Mouse (Mus musculus): ENCODE data around the gene Adcy6. TPM values are rescaled to one million over a fixed set of nuclear protein-coding genes. Genes with fewer than 3 reads are reported as not detected.

The Adcy6 gene
- polyA plus RNA-seq, 1 experiment from 2014 or later = 9.5 TPM

DNA sequence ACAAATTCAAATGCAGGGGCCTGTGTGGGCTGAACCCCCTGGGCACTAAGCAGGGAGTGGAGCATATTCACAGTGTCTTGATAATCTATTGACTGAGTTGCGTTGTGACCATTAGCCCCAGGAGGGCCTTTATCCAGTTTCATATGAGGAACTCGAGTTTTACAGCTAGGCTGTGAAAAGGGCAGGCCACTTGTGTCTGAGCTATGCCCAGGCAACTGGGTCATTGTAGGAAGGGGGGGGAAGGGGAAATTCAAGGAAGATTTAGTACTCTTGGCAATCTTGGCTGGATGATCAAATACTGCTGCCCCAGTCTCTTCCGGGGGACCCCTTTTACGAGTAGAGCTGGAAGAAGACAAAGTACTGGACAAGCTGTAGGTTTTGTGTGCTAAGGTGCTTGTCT is 66.5 kb downstream of the Adcy6 start:
- Histone ChIP-seq H3K4me1 (replicated peaks; ENCODE audit: control insufficient read depth, insufficient read depth) (no peaks in the 10 kb centered on the region), H3K4me2 (replicated peaks; ENCODE audit: low read depth) (no peak overlapping the region), H3K36me3 (ENCODE audit: control insufficient read depth, insufficient read depth, low read length) (peaks cover 23% of the 10 kb centered on the region), H3K27ac (replicated peaks) (no peak overlapping the region), H3K9me3 (ENCODE audit: control insufficient read depth, low read length) (no peaks in the 10 kb centered on the region), H3K4me3 (ENCODE audit: low read depth, low read length) (no peak overlapping the region), H3K9ac (ENCODE audit: low read length) (no peak overlapping the region), H3K27me3 (ENCODE audit: control insufficient read depth, insufficient read depth, low read length) (no peaks in the 10 kb centered on the region)
- DNase-seq (ENCODE audit: low spot score) (no peak), ATAC-seq (ENCODE audit: low FRiP score, low TSS enrichment) (no peak)
- WGBS = 86% methylated on average over 4 of the region's 4 CpGs
- TF ChIP-seq EP300 (optimal IDR thresholded peaks at IDR 0.05) (no peak), CTCF (IDR thresholded peaks at IDR 0.05; ENCODE audit: low read depth) (no peak)

- no peak overlapping the region for H3K27ac ChIP-seq (replicated peaks)
- H3K4me1 ChIP-seq (replicated peaks; ENCODE audit: control insufficient read depth, insufficient read depth) = no peaks in the 10 kb centered on the region
- WGBS = 75% methylated on average over 6 of the region's 6 CpGs
- ATAC-seq (ENCODE audit: low FRiP score, low TSS enrichment) (no peak), DNase-seq (ENCODE audit: low spot score) (no peak)
- no peaks in the 10 kb centered on the region for H3K9me3 ChIP-seq (ENCODE audit: control insufficient read depth, low read length)
- H3K9ac ChIP-seq (ENCODE audit: low read length) = no peak overlapping the region
- TF ChIP-seq EP300 (optimal IDR thresholded peaks at IDR 0.05) = no peak
- no peak for TF ChIP-seq CTCF (IDR thresholded peaks at IDR 0.05; ENCODE audit: low read depth)
- H3K27me3 ChIP-seq (ENCODE audit: control insufficient read depth, insufficient read depth, low read length) = no peaks in the 10 kb centered on the region
- H3K4me2 ChIP-seq (replicated peaks; ENCODE audit: low read depth) = no peak overlapping the region
- H3K36me3 ChIP-seq (ENCODE audit: control insufficient read depth, insufficient read depth, low read length) = peaks cover 16% of the 10 kb centered on the region
- no peak overlapping the region for H3K4me3 ChIP-seq (ENCODE audit: low read depth, low read length)
Observed at GRCm38 (mm10) chr15:98541064-98541463, 68.8 kb downstream of the Adcy6 start.

Other genes with a start within 250 kb of the Adcy6 start
- gene Olfr283, start 229.1 kb downstream of the Adcy6 start, polyA plus RNA-seq (2015; fragmentation: Nextera tagmentation; extraction: Ambion mirVana) = not detected in 2 replicates
- not detected in 2 replicates for gene Olfr282, start 178.9 kb downstream of the Adcy6 start, polyA plus RNA-seq (2015; fragmentation: Nextera tagmentation; extraction: Ambion mirVana)
- not detected in 2 replicates for gene Olfr281, start 157.5 kb downstream of the Adcy6 start, polyA plus RNA-seq (2015; fragmentation: Nextera tagmentation; extraction: Ambion mirVana)
- not detected in 2 replicates for gene OR5BS1P, start 140.2 kb downstream of the Adcy6 start, polyA plus RNA-seq (2015; fragmentation: Nextera tagmentation; extraction: Ambion mirVana)
- gene Lalba, start 127.4 kb downstream of the Adcy6 start, polyA plus RNA-seq (2015; fragmentation: Nextera tagmentation; extraction: Ambion mirVana) = 0.42 and 0.70 TPM in 2 replicates
- gene Olfr279, start 117.7 kb downstream of the Adcy6 start, polyA plus RNA-seq (2015; fragmentation: Nextera tagmentation; extraction: Ambion mirVana) = not detected in 2 replicates
- 44.3 and 44.9 TPM in 2 replicates for gene Kansl2, start 75.8 kb downstream of the Adcy6 start, polyA plus RNA-seq (2015; fragmentation: Nextera tagmentation; extraction: Ambion mirVana)
- gene Ccnt1, start 39.2 kb downstream of the Adcy6 start, polyA plus RNA-seq (2015; fragmentation: Nextera tagmentation; extraction: Ambion mirVana) = 20.8 and 23.9 TPM in 2 replicates
- gene 4930415O20Rik, start 39.1 kb downstream of the Adcy6 start, polyA plus RNA-seq (2015; fragmentation: Nextera tagmentation; extraction: Ambion mirVana) = 0.19 and 0.36 TPM in 2 replicates
- 15.1 and 17.6 TPM in 2 replicates for gene Cacnb3, start 20.8 kb upstream of the Adcy6 start, polyA plus RNA-seq (2015; fragmentation: Nextera tagmentation; extraction: Ambion mirVana)
- gene Ddx23, start 52.8 kb upstream of the Adcy6 start, polyA plus RNA-seq (2015; fragmentation: Nextera tagmentation; extraction: Ambion mirVana) = 8.2 and 10.3 TPM in 2 replicates
- gene Rnd1, start 67.4 kb upstream of the Adcy6 start, polyA plus RNA-seq (2015; fragmentation: Nextera tagmentation; extraction: Ambion mirVana) = 0.35 and 0.46 TPM in 2 replicates
- 0.70 and 0.76 TPM in 2 replicates for gene Ccdc65, start 98.1 kb upstream of the Adcy6 start, polyA plus RNA-seq (2015; fragmentation: Nextera tagmentation; extraction: Ambion mirVana)
- gene Fkbp11, start 118.1 kb upstream of the Adcy6 start, polyA plus RNA-seq (2015; fragmentation: Nextera tagmentation; extraction: Ambion mirVana) = 117 and 127 TPM in 2 replicates
- 29.5 and 33.1 TPM in 2 replicates for gene Arf3, start 153.1 kb upstream of the Adcy6 start, polyA plus RNA-seq (2015; fragmentation: Nextera tagmentation; extraction: Ambion mirVana)
- gene Wnt10b, start 168.1 kb upstream of the Adcy6 start, polyA plus RNA-seq (2015; fragmentation: Nextera tagmentation; extraction: Ambion mirVana) = 0.11 TPM in 1 of 2 replicates, not detected in the other
- not detected in 2 replicates for gene Wnt1, start 179.8 kb upstream of the Adcy6 start, polyA plus RNA-seq (2015; fragmentation: Nextera tagmentation; extraction: Ambion mirVana)
- 0.02 TPM in 1 of 2 replicates, not detected in the other for gene Ddn, start 199.4 kb upstream of the Adcy6 start, polyA plus RNA-seq (2015; fragmentation: Nextera tagmentation; extraction: Ambion mirVana)
- gene Prkag1, start 221.4 kb upstream of the Adcy6 start, polyA plus RNA-seq (2015; fragmentation: Nextera tagmentation; extraction: Ambion mirVana) = 56.2 TPM in 2 replicates